Mouse (Mus musculus): ENCODE measurements around the gene Smc3. TPM values are rescaled to one million over a fixed set of nuclear protein-coding genes. Genes with fewer than 3 reads are reported as not detected.
"Not testable (repeated sequence)": the region's sequence is repeated elsewhere in the genome, so short reads cannot be mapped to it uniquely, and the experiment has no call there.

Gene Smc3
- polyA plus RNA-seq, 1 experiment from 2014 or later: 64.0 TPM

DNA sequence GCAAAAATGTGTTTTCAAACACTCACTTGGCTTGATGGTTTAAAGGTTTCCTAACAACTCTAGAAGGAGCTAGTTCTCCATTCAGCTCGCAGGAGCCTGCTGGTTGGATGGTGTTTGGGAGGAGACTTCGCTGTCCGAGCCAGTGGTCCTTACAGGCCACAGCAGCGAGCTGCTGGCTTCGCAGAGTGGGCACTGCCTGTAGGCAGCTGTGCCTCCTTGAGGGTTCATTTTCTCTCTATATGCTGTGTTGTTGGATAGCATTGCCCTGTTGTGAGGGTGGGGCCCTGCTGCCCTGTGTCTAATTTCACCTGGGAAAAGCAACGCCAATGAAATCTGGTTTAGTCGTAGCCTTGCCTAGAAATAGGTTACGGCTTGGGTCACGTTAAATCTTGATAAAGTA lies 47.1 kb downstream of the Smc3 start:
- no peak for ATAC-seq (ENCODE audit: insufficient number of reproducible peaks, low FRiP score, low TSS enrichment, low read depth)
- H3K9ac ChIP-seq: no peak overlapping the region
- no peaks in the 10 kb centered on the region for H3K9me3 ChIP-seq
- 77% methylated on average over 9 of the region's 9 CpGs for WGBS
- no peak overlapping the region for H3K4me2 ChIP-seq
- H3K27me3 ChIP-seq: 0 out of 2 replicates have a peak, but pooled peaks cover 7% of the 10 kb centered on the region
- H3K4me3 ChIP-seq: no peak overlapping the region
- no peak overlapping the region for H3K27ac ChIP-seq
- peaks cover 13% of the 10 kb centered on the region for H3K4me1 ChIP-seq
- peaks cover 43% of the 10 kb centered on the region for H3K36me3 ChIP-seq

DNA sequence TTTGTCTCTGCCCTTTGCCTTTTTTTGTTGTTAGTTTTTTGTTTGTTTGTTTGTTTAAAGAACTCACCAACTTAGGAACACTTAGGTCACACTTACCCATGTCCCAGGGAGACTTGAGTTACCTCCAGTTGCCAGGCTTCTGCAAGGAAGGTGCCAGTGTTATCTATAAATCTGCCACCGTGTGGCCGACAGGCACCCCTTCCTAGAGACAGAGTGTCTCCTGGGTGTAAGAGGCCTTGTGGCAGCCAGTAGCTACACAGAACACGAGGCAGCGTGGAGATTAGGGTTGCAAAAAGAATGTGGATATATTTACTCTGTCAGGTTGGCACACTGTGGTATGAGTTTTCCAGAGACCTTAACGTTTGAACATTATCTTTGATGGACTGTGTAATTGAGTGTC lies 47.9 kb downstream of the Smc3 start:
- H3K36me3 ChIP-seq: peaks cover 41% of the 10 kb centered on the region
- 0 out of 2 replicates have a peak, but pooled peaks cover 7% of the 10 kb centered on the region for H3K27me3 ChIP-seq
- no peak overlapping the region for H3K9ac ChIP-seq
- no peak for ATAC-seq (ENCODE audit: insufficient number of reproducible peaks, low FRiP score, low TSS enrichment, low read depth)
- H3K4me2 ChIP-seq: no peak overlapping the region
- no peaks in the 10 kb centered on the region for H3K9me3 ChIP-seq
- H3K4me1 ChIP-seq: peaks cover 20% of the 10 kb centered on the region
- H3K27ac ChIP-seq: no peak overlapping the region
- 30% methylated on average over 5 of the region's 5 CpGs for WGBS
- no peak overlapping the region for H3K4me3 ChIP-seq

DNA sequence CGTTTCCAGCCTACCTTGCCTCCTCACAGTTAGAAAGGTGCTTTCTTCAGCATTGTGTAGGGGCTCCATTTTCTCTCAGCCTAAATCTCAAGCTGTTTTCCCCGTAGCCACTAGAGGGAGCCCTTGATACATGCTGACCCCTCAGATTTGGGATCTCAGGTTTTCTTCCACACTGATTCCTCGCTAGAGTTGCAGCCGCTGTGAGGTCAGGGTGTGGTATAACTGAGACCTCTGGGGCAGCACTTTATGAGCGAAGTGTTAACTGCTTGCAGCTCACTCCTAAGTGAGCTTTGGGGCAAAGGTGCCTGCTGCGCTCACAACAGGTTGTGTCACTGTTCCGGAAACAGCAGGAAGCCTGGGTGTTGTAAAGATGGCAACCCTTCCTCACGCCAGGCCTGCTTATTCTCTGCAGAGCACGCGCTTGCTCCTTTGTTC lies 48.6 kb downstream of the Smc3 start:
- Histone ChIP-seq H3K4me1 (peaks cover 25% of the 10 kb centered on the region), H3K9ac (no peak overlapping the region), H3K9me3 (no peaks in the 10 kb centered on the region), H3K4me2 (peak overlapping the region; percentile 34), H3K4me3 (no peak overlapping the region; the same call in 1 of the 2 replicates), H3K27me3 (0 out of 2 replicates have a peak, but pooled peaks cover 7% of the 10 kb centered on the region), H3K36me3 (peaks cover 34% of the 10 kb centered on the region), H3K27ac (no peak overlapping the region)
- 21% methylated on average over 10 of the region's 10 CpGs for WGBS
- ATAC-seq (ENCODE audit: insufficient number of reproducible peaks, low FRiP score, low TSS enrichment, low read depth): peak; percentile 27; the same call in 1 of the 2 replicates

DNA sequence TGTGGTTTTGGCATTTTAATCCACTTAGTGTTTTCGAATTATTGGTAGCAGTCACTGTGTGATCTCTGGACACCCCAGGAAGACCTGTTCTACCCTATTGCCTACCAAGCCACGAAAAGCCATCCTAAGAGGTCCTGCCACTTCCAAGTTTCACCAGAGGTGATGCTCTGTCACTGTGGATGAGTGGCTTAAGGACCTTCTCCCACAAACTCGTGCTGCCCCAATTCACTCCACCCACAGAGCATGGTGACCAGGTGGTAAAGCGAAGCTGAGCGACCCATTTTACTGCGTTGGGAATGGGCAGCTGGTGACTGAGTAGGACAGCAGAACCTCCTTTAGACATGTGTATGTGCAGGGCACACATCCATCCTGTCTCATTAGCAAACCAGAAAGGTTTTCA lies 49.2 kb downstream of the Smc3 start:
- Histone ChIP-seq H3K36me3 (peaks cover 32% of the 10 kb centered on the region), H3K9ac (no peak overlapping the region), H3K27ac (no peak overlapping the region), H3K9me3 (no peaks in the 10 kb centered on the region), H3K4me3 (no peak overlapping the region), H3K4me1 (peaks cover 31% of the 10 kb centered on the region), H3K27me3 (0 out of 2 replicates have a peak, but pooled peaks cover 7% of the 10 kb centered on the region), H3K4me2 (no peak overlapping the region)
- ATAC-seq (ENCODE audit: insufficient number of reproducible peaks, low FRiP score, low TSS enrichment, low read depth): no peak
- WGBS: 68% methylated on average over 6 of the region's 6 CpGs

DNA sequence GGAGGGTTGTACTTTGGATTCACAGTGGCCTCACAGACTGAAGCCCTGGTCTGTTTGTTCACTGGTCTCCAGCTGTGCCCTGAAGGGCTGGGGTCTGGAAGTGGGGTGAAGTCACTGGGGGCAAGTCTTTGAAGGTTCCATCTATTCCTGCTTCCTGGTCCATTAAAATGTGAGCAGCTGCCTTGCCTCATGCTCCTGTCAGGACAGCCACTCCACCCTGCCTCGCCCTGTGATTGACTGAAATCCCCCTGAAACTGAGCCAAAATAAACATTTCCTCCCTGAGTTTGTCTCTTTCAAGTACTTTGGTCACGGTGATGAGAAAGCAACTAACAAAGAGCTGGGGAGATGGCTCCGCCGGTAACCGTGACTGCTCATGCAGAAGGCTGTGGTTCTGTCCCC lies 49.6 kb downstream of the Smc3 start:
- Histone ChIP-seq H3K4me2 (no peak overlapping the region), H3K4me1 (peaks cover 35% of the 10 kb centered on the region), H3K4me3 (no peak overlapping the region), H3K27me3 (0 out of 2 replicates have a peak, but pooled peaks cover 7% of the 10 kb centered on the region), H3K9me3 (no peaks in the 10 kb centered on the region), H3K36me3 (peaks cover 29% of the 10 kb centered on the region), H3K27ac (no peak overlapping the region), H3K9ac (no peak overlapping the region)
- WGBS: 60% methylated on average over 5 of the region's 5 CpGs
- ATAC-seq (ENCODE audit: insufficient number of reproducible peaks, low FRiP score, low TSS enrichment, low read depth): no peak

DNA sequence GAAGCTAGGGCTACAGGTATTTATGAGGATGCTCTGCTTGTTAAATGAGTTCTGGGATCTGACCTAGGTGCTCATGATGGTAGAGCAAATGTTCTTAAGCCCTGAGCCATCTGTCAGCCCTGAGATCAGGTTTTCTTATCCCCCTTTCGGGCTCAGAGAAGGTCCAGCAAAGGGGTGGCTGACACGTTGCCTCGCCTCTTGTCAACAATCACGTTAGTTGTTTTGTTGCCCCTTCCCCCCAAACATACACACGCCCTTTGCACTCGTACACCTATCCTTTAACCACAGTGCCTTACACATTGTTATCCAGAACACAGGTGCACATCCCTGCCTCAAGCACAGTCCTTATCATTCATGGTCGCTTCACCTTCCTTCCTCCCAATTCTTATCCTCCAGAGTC lies 50.7 kb downstream of the Smc3 start:
- ATAC-seq (ENCODE audit: insufficient number of reproducible peaks, low FRiP score, low TSS enrichment, low read depth): no peak
- Histone ChIP-seq H3K4me1 (peaks cover 36% of the 10 kb centered on the region), H3K27me3 (0 out of 2 replicates have a peak, but pooled peaks cover 7% of the 10 kb centered on the region), H3K9me3 (no peaks in the 10 kb centered on the region), H3K27ac (no peak overlapping the region), H3K9ac (no peak overlapping the region), H3K4me3 (no peak overlapping the region), H3K36me3 (peaks cover 20% of the 10 kb centered on the region), H3K4me2 (no peak overlapping the region)
- WGBS: 86% methylated on average over 7 of the region's 7 CpGs

DNA sequence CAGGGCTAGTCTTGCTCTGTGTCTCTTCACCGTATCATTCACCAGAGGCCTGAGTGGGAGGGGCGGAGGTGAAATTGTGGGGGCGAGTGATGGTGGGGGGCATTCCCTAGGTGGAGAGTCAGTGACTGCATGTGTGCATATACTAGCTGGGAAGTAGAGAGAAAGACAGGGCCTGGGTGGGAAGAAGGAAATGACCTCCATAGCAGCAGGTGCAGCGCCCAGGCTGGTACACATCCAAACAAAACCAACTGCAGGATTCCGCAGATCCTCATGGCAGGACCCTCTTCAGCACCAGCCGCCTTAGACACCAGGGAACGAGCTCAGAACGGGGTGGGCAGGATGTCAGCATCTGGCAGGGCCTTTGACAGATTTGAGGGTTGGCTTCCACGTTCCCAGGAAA lies 52.1 kb downstream of the Smc3 start:
- Histone ChIP-seq H3K36me3 (peaks cover 8% of the 10 kb centered on the region), H3K9me3 (no peaks in the 10 kb centered on the region), H3K4me2 (no peak overlapping the region), H3K27me3 (0 out of 2 replicates have a peak, but pooled peaks cover 7% of the 10 kb centered on the region), H3K27ac (no peak overlapping the region), H3K4me1 (peaks cover 36% of the 10 kb centered on the region), H3K4me3 (no peak overlapping the region), H3K9ac (no peak overlapping the region)
- 68% methylated on average over 9 of the region's 9 CpGs for WGBS
- no peak for ATAC-seq (ENCODE audit: insufficient number of reproducible peaks, low FRiP score, low TSS enrichment, low read depth)

DNA sequence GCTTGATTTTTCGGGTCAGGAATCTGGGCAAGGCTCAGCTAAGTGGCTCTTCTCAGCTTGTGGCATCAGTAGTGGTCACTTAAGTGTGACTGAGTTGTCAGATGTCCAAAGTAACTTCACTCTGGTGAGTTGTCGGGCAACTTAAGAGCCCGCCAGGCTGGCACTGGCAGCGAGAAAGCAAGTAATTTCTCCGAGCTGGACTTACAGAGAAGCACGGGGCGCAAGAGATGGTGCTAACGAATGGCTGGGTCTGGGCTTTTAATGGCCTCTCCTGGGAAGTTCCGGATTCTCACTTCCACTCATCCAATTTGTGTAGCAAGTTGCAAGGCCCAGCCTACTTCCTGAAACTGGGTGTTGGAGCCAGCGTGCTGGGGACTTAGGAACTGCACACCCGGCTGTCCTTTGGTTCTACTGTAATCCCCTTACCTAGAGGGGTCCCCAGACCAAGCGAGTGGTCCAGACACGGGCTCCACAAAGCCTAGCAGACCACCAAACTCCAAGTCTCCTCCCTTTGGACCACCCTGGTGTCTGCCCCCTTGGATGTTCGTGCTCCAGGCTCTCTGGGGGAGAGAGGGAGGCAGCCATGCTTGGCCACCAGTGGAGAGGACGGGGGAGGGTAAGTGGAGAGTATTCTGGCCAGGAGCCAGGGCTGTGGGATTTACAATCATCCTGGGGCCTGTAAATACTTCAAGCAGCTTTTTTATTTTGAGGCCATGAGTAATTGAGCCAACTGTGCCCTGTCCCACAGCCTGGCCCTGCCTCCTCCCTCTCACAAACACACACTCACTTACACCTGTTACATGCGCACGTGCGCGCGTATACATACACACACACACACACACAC lies 53.6 kb downstream of the Smc3 start:
- WGBS: 27% methylated on average over 20 of the region's 20 CpGs
- Histone ChIP-seq H3K4me2 (peak overlapping the region; percentile 38), H3K36me3 (peaks cover 6% of the 10 kb centered on the region; the same call in 1 of the 2 replicates), H3K27ac (peak overlapping the region; percentile 22; the same call in 1 of the 2 replicates), H3K9ac (no peak overlapping the region), H3K9me3 (no peaks in the 10 kb centered on the region), H3K4me3 (no peak overlapping the region), H3K27me3 (peaks cover 22% of the 10 kb centered on the region; the same call in 1 of the 2 replicates), H3K4me1 (peaks cover 36% of the 10 kb centered on the region)
- peak; percentile 77 for ATAC-seq (ENCODE audit: insufficient number of reproducible peaks, low FRiP score, low TSS enrichment, low read depth)

DNA sequence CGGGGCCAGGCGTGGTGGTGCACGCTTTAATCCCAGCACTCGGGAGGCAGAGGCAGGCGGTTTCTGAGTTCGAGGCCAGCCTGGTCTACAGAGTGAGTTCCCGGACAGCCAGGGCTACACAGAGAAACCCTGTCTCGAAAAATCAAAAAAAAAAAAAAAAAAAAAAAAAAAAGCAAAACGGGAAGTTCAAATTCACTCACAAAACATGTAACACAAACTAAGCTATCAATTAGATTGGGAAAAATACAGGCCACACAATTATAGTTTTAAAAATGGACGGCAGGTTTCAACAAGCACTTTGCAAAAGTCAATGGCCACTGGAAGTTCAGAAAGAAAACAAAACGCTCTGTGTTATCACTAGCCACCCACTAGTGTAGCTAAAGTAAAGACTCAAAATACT lies 56.2 kb downstream of the Smc3 start:
- peaks cover 24% of the 10 kb centered on the region; the same call in 1 of the 2 replicates for H3K27me3 ChIP-seq
- 93% methylated on average over 11 of the region's 11 CpGs for WGBS

DNA sequence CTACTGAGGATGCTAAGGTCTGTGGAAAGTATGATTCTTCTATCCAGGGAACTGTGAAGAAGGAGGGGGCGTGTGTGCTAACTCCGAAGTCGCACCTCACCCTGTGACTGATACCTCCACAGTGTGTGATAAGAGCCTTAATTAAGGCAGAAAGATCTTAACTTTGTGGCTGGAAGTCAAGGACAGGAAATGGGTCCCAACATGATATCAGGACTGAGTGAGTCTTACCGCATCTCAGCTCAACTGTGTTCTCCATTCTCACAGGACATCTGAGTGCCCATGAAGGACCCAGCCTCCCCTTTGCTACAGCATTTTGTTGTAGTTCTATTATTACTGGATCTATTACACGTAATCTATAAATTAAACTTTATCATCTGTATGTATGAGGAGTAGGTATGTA lies 57.2 kb downstream of the Smc3 start:
- peaks cover 17% of the 10 kb centered on the region; the same call in 1 of the 2 replicates for H3K27me3 ChIP-seq
- H3K4me3 ChIP-seq: no peak overlapping the region
- 80% methylated on average over 5 of the region's 5 CpGs for WGBS
- H3K4me2 ChIP-seq: no peak overlapping the region
- no peak overlapping the region for H3K9ac ChIP-seq
- ATAC-seq (ENCODE audit: insufficient number of reproducible peaks, low FRiP score, low TSS enrichment, low read depth): no peak
- peaks cover 22% of the 10 kb centered on the region for H3K4me1 ChIP-seq
- no peaks in the 10 kb centered on the region for H3K9me3 ChIP-seq
- H3K27ac ChIP-seq: no peak overlapping the region
- no peaks in the 10 kb centered on the region for H3K36me3 ChIP-seq

More for the DNA sequence above, 56.2 kb downstream of the Smc3 start:
- not testable (repeated sequence) for ATAC-seq (ENCODE audit: insufficient number of reproducible peaks, low FRiP score, low TSS enrichment, low read depth); H3K9me3 ChIP-seq; H3K27ac ChIP-seq; H3K4me3 ChIP-seq; H3K4me2 ChIP-seq; H3K9ac ChIP-seq; H3K36me3 ChIP-seq
- H3K4me1 ChIP-seq: peaks cover 25% of the 10 kb centered on the region

DNA sequence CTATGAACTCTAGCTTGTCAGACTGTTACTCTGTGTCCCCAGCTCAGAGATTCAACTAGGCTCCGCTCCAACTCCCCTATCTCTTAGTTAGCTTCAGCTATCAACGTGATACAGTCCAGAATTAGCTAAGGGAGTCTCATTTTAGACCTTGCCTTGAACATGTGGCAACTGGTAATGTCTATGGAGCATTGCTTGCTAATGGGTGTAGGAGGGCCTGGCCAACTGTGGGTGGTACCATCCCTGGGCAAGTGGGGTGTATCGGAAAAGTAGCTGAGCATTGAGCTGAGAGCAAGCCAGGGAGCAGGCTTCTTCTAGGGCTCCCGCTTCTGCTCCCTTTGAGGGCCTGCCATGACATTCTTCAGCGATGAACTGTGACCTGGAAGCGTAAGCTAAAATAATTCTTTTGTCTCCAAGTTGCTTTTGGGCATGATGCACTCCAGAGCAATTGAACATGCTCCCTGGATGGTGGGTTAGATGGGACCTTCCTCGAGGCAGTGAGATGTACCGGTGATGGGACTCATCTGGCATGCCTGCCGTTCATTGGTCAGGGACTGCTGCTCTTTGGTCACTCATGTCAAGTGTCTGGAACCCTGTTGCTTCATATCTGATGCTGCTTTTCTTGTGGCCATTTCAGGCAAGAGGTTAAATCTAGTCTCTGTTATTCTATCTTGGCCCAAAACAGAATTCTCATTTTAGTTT lies 60.7 kb downstream of the Smc3 start:
- no peaks in the 10 kb centered on the region for H3K4me1 ChIP-seq
- H3K27me3 ChIP-seq: peaks cover 17% of the 10 kb centered on the region; the same call in 1 of the 2 replicates
- H3K27ac ChIP-seq: no peak overlapping the region
- no peak overlapping the region for H3K9ac ChIP-seq
- no peak overlapping the region for H3K4me2 ChIP-seq
- no peaks in the 10 kb centered on the region for H3K36me3 ChIP-seq
- no peak overlapping the region for H3K4me3 ChIP-seq
- H3K9me3 ChIP-seq: no peaks in the 10 kb centered on the region
- ATAC-seq (ENCODE audit: insufficient number of reproducible peaks, low FRiP score, low TSS enrichment, low read depth): no peak
- 81% methylated on average over 9 of the region's 9 CpGs for WGBS
